Mouse (Mus musculus) CH12F3 (cell line): ENCODE data around the gene Snx29.

Experiments used
- in situ Hi-C: fragments of 300-500 bp; cut with MboI; formaldehyde crosslinking; loops from 2 replicates; pipeline ENCODE4 v1.14.3; 2020; ENCODE audit warnings: low sequenced_read_pairs

Gene Snx29

DNA sequence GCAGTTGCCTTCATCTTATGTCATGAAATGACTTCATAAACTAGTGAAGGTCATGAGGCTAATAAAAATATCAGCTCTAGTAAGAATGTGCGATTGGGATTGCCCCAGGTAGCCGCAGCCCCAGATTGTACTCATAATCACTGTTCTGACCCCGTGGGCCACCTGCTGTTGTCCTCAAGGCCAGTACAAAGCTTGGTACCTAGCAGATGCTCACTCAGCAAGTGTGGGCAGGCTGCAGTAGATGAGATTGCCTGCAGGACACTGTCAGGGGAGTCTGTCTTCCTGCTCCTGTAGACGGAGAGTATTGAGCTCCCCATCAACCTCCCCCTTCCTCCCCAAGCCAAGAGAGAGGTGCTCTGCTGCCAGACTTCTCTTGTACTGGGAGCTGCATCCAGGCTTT lies 382.7 kb downstream of the Snx29 start:
- in situ Hi-C loops, result no loop called here

DNA sequence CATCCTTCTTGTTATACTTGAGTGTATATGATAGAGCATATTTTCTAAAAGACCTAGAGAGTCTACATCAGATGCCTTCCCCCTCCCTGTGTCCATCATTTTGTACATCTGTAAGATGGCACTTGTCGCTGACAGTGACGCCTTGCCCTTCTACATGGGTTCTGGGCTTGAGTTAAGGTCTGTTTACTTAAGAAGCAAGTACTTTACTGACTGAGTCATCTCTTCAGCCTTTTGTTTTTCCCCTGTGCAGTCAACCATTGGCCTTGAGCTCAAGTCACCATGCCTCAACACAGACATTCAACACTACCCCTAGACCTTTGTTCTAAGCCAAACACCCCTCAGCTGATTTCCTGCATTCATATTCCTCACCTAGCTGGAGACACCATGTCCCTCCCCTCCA lies 385.4 kb downstream of the Snx29 start:
- in situ Hi-C loops, result no loop called here

DNA sequence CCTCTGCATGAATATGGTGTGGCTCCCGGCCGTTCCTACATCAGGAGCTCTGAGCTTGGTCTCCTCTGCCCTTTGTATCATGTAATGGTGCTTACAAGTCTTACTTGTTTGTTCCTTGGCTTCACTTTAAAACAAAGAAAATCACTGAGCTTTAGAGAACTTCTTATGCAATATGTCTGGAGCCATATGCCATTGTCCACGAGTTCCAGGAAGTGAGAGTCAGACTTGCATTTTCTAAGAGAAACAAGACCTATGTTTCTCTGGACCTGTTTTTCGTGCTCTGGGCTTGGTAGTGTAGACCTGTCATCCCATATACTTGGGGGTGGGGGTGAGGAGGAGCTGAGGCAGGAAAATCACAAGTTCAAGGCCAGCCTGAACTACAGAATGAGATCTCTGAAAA lies 386.7 kb downstream of the Snx29 start:
- in situ Hi-C loops, result no loop called here

DNA sequence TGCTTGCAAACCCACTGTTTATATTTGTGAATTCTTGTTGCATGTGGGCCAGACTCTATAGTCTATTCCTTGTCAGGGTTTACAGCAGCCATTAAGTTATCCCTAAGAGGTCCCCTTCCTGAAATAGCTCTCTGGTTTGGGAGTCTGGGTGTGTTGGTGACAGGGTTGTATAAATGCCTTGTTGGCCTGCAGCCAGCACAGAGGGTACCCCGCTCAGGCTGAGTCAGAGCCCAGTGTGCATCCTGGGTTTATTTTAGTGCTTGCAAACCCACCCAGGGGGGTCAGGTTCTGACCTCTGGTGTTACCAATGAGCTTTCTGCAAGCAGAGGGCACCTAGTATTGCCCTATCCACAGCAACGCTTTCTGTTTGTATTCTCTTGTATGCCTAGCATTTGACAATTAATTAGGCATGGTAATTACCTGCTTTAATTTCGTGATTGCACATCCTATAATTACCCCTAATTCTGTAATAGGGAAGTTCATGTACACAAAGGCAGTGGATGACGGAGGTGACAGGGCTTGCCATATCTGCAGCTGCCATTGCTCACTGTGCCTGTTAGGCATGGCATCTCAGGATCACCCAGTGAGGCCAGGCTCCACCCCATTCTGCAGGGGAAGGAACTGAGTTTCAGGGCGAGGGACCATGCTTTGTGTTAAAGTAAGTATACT lies 387.4 kb downstream of the Snx29 start:
- in situ Hi-C loops, result no loop called here

DNA sequence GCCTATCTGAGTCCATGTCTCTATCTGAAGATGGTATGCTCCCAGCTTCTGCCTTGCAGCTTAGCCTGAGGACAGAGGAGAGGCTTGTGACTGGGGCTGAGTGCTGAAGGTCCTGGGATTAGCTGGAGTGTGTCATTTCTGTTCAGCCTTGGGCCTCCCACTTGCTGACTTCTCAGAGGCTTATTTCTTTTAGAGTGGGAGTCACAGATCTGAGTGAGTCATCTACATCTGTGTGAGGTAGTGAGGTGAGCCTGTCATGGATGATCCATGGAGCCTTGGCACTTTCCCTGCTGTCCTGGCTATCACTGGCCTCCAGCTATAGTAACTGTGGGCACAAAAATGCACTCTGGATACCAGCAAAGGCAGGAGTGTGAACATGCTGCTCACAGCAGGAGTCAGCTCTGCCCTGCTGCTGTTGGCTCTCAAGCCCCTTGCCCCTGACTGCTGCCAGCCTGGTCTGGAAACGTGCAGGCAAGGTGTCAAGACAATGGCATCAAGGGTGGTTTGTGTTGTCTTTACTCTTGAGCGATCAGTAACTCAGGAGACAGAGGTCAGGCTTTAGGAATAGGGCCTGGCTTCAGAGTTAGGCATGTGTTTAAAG lies 390.7 kb downstream of the Snx29 start:
- in situ Hi-C loops, result no loop called here

DNA sequence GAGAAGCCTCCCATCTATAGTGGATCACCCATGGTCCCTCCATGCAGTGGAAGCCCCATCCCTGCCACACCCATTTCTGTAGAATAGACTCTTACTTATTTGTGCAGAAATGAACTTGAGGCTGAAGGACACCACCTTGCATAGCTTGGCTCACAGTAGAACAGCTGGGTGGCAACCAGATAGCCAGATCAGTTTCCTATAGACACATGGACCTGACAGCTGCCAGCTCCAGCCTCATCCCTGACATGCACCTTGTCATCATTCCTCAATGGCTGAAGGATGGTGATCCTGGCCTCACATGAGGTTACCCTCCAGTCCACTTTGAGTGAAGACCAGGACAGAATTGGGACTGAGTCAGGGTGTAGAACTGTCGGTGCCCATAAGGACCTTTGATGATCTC lies 394.2 kb downstream of the Snx29 start:
- in situ Hi-C loops, result no loop called here

DNA sequence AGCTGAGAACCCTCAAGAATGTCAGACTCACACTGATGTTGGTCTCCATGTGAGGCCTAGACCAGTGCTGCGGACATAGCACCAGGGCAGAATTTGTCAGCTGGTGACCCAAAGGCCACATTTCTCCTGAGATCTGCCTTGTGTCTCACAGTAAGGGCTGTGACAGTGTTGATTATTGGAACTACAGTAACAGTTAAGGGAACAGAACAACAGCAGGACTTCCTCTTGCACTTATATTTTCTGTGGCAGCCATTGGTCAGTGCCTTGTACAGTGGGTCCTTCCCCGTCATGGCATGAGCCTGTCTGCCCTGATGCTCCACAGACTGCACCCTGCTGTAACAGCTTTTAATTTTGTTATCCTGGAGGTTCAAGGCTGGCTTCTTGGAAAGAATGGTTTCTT lies 403.2 kb downstream of the Snx29 start:
- in situ Hi-C loops, result no loop called here

DNA sequence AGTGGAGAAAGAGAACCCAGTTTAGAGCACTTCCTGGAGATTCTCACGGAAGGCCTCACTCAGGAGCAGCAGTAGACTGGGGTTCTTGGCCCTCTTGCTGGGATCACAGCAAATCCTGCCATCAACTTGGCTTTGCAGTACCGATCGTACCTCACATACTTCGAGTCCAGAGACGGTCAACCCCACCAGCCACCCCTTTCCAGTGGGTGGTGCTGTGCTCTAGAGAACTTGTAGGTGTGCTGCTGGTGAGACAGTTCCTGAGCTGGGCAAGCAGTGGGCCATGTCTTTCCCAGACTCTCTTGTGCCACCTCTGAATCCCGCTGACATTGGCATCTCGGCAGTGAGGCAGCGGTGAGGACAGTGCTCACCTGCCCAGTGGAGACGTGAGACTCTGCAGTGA lies 404.6 kb downstream of the Snx29 start:
- in situ Hi-C loops, result no loop called here

DNA sequence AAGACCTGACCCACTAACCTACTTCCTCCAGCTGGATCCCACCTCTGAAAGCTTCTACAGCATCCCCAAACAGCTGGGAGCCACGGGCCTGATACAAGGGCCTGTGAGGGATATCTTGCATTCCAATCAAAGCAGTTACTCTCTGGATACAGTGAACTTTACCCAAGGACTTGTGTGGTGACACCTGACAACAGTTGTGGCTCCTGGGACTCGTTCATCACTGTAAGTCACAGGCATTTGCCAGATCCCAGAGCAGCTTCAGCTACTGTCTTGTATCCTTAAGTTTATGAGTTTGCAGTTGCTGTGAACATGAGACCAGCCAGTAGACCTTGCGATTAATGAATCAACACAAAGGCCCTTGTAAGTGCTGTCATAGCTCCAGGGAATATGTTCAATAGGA lies 405.4 kb downstream of the Snx29 start:
- in situ Hi-C loops, result no loop called here

DNA sequence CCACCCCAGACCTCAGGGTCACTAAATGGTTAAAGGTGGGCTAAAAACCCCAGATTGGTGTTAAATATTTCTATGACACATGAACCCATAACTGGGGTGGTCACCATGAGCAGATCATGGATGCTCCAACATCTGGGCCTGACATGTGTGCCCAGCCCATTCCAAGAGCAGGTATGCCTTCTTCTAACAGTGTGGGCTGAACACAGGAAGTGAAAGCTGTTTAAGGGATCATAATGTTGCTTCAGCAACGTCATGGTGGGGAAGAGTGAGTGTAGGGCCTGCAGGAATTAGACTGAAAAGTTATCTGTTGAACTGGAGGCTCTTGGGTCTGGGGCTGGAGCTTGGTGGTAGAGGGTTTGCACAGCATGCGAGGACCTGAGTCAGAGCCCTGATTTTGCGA lies 405.9 kb downstream of the Snx29 start:
- in situ Hi-C loops, result no loop called here

DNA sequence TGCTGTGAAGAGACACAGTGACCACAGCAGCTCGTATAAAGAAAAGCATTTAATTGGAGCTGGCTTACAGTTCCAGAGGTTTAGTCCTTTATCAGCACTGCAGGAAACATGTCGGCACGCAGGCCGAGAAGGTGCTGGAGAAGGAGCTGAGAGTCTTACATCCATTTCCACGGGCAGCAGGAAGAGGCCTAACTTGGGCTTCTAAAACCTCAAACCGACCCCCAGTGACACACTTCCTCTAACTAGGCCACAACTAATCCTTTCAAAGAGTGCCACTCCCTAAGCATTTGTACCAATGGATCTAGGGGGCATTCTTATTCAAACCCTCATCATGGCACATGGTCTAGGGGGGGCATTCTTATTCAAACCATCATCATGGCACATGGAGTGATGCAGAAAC lies 406.4 kb downstream of the Snx29 start:
- in situ Hi-C loops, result no loop called here

DNA sequence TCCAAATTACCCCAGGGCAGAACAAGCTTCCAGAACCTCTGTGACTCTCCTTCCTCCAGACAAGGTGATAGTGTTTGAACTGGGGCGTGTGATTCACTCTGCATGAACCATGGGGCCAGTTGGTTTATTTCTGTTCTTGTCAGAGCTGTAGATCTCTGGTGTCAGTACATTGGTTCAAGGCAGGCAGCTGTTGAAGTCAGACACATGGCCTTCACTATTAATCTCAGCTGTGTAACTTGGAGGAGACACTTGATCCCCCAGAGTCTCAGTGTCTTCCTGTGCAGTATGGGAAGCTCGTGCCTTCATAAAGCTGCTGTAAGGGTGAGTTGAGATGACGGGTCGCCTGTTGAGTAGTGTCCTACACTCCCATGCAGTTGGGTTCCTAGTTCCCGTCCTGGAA lies 407.1 kb downstream of the Snx29 start:
- in situ Hi-C loops, result no loop called here

DNA sequence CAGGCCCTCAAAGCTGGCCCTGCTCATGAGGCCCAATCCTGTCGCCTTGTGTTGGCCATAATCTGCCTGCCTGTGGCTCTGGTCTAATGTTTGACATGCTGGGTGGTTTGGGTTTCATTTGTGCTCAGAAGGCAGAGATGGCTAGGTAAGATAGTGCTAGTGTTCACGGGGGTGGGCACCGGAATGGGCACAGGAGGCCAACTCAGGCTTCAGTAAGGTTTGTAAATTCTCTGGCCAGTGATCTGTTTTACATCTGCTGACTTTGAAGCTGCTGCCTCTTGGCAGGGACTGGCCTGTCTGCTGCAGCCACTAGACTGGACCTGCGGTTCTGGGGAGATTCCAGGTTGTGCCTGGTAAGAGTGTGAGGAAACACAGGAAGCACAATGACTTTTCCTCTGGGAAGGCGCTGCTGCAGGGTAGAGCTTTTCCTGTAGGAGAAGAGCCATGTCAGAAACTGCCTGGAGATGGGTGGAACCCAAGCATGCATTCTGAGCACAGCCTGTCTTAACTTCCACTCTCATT lies 408.4 kb downstream of the Snx29 start:
- in situ Hi-C loops, result no loop called here

DNA sequence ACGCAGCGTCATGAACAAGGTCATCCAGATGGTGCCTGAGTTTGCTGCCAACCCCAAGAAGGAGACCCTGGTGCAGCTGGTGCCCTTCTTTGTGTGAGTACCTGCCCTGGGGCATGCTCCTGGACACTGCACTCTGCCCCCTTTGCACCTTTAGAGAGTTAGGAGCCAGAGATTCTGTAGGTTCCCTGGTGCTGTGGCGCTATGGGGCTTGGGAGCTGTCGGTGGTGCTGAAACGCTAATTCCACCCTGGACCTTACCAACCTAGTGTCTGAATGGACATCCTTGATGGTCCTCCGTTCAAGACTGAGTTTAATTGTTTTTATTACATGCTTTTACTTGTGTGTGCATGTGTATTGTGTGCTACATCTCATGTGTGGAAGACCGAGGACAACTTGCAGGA lies 415.6 kb downstream of the Snx29 start:
- in situ Hi-C loops, result no loop called here

DNA sequence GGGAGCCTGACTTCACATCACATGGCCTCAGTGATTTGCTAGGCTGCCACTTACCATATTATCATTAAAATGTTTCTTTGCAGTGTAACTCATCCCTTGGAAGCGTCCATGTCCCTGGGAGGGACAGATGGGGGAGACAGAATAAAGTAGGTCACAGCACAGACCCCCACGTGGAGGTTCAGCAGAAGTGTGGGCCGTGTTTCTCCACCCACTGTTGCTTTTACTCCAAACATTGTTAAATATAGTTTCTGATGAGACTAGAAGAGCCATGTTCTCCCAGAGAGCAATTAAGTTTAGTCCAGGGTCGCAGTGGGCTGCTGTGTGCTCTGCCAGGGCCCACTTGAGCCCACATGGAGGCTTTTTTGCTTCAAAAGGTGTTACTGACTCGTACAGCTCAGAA lies 419.2 kb downstream of the Snx29 start:
- in situ Hi-C loops, result no loop called here

DNA sequence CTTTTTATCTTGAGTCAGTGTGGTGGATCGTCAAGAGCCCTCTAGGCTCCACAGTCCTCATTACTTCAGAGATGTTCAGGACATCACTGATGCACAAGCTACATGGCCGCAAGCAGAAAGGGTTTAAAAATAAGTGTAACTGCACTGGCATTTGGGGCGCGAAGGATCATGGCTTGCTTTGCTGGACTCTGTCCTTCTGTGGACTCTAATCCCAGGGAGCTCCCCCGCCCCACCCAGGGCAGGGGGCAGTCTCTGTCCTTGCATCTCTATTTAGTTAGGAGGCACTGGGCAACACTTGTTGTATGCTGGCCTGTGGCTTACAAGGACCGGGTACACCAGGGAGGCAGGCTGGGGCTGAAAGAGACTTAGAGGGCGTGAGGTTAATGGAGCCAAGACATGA lies 419.6 kb downstream of the Snx29 start:
- in situ Hi-C loops, result no loop called here

DNA sequence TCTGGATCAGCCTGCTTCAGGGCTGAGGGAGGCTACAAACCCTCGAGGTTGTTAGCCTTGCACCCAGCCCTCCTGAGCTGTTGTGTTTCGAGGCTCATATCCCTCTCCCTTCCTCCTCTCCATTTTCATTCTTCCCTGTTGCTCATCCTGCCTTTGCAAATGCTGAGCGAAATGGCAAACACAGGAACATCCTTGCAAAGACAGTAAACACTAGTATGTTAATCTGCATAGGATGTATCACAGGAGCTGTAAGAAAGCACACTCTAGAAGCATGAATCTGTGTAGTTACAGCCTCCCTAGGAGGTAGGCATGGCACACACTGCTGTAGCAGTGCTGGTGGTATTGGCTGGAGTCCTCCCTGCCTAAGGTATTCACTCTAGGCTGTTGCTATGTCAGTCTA lies 420.3 kb downstream of the Snx29 start:
- in situ Hi-C loops, result no loop called here

DNA sequence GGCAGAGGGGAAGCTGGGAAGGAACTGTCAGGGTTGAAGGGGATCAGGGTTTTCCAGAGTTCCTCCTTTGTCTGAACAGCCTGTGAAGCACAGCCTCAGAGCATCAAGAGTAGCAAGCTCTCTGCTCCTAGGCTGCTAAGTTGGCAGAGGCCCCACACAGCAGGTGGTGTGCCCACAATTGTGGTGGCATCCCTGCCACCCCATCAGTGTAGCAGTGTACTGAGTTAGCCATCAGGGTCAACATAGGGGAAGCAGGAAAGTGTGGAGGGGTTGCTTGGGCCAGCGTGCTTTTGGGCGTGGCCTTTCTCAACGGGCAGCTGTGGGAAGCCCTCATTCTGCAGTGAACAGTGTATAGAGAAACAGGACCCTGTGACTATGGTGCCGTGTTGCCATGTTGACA lies 421.0 kb downstream of the Snx29 start:
- in situ Hi-C loops, result no loop called here

DNA sequence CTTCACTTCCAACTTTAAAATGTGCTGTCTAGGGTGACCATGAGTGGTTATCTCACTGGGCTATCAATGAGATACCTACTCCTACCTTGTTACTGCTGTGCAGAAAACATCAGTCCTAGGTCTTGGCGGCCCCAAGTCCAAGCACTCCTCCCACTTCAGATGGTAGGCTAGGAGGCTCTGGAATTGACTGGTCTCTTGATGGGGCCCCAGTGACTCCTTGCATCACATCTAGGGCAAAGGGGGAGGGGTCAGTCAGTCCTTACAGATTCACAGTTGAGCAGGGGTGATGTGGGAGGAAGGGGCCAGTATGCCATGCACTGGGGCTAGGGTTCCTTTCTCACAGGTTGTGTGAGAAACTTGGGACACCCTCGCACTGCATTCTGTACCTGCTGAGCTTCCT lies 423.3 kb downstream of the Snx29 start:
- in situ Hi-C loops, result no loop called here

DNA sequence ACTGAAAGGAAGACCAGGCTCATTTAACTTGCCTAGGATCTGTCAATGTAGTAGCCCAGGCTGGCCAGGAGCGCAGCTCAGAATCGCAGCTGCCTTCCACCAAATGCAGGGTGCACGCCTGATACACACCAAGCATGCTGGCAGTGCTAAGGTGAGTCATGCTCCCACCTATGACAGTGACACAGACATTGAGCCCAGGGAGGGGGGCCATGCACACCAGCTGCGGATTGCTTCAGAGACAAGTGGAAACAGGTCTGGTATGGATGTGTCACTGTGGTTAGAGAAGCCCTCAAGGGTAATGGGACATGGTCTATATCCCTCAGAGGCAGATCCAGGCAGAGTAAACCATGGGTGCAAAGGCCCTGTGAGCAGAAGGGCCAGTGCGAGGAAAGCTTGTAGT lies 425.2 kb downstream of the Snx29 start:
- in situ Hi-C loops, result no loop called here

DNA sequence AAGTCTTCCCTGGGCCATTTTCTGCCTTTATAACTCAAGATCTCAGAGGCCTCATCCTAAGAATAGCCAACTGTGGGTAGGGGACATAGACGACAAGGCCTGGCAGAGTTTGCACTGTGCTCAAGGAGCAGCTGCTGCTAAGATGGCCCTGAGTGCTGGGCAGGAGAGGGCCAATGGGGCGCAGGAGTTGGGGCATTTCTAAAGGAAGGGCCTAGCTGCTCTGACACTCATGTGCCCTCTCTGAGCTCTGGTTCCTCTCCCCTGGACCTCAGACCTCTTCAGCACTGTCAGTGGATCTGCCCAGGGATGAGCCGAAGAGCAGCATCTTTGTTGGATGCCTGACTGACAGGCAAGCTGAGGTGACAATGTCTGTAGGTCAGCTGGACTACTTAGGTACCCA lies 426.4 kb downstream of the Snx29 start:
- in situ Hi-C loops, result no loop called here

DNA sequence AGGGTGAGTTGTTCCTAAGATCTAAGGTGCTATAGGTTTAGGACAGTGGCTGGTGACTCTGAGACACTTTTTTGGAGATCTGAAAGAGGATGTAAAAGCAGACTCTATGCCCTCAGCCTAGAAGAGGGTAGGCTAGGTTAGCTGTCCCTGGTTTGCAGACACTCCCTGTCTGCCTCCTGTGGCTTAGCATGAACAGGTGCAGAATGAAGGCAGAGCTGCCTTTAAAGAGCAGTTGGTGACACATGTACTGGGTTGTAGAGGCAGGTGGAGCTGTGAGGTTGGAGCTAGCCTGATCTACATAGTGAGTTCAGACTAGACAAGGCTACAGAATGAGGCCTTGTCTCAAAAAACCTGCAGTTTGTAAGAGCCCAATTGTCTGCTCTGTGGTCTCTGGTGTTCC lies 427.9 kb downstream of the Snx29 start:
- in situ Hi-C loops, result no loop called here

DNA sequence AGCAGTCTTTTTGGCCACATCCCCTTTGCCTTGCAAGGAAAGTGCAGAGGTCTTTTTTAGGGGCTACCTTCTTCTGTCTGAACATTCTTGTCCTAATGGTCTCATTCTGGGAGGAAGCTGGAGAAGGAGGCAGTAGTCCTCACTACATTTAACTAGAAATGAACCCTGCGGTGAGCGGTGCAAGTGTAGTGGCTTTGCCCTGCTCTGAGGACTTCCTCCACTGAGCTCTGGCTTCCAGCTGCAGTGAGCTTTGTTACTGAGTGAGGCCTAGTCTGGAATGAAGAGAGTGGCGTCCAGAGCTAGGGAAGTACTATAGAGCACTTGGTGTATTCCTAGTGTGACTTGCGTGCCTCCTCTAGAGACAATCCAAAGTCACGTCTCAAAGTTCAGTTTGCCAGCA lies 429.8 kb downstream of the Snx29 start:
- in situ Hi-C loops, result no loop called here
